Mouse (Mus musculus): ENCODE results near the gene Sap18. TPM values are rescaled to one million over a fixed set of nuclear protein-coding genes. Genes with fewer than 3 reads are reported as not detected.
A peak's percentile ranks its signal among the peaks of the same experiment; 100 is the strongest.

Gene Sap18
- total and polyA plus RNA-seq, 3 experiments = 8.3 to 173 (median 49.0) TPM

DNA sequence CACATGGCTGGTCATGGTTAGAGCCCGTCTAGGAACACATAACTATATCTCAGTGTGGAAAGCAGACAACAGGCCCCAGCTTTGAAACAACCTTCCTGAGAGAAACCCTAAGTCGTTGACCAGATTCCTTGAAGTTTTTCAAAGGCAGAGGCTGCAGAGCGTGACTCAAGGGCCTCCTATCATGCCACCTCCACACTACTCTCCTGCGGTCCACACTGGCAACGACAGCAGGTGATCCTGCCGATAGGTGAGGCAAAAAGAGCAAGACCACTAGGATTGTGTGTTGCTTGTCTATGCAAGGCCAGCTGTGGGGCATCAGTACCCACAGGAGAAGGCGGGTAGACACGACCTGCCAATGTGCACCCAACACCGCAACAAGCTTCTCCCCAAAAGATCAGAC, 8.2 kb upstream of the Sap18 start:
- Histone ChIP-seq H3K4me3 (replicated peaks in 1 of 3; ENCODE audit: low read depth in 2 of 3, low read length in 2 of 3, poor library complexity in 1 of 3) (no peak overlapping the region), H3K9ac (ENCODE audit: insufficient read depth, low read depth) (no peak overlapping the region), H3K79me2 (replicated peaks; ENCODE audit: control insufficient read depth, extremely low read depth, insufficient read depth, poor library complexity, severe bottlenecking) (no peaks in the 10 kb centered on the region), H3K9me3 (replicated peaks; ENCODE audit: low read length) (no peaks in the 10 kb centered on the region), H3K36me3 (replicated peaks in 1 of 2; ENCODE audit: control insufficient read depth in 1 of 2, insufficient read depth in 1 of 2, low read length in 1 of 2) (no peaks in the 10 kb centered on the region), H3K27me3 (replicated peaks) (peaks cover 2% of the 10 kb centered on the region), H3K4me2 (ENCODE audit: insufficient read depth, low read depth, poor library complexity, severe bottlenecking) (no peak overlapping the region), H3K4me1 (ENCODE audit: control insufficient read depth in 1 of 2, insufficient read depth in 2 of 2) (no peaks in the 10 kb centered on the region), H3K27ac (ENCODE audit: insufficient read depth, low read depth) (no peak overlapping the region)
- TF ChIP-seq ZKSCAN1 (IDR thresholded peaks at IDR 0.05; ENCODE audit: borderline replicate concordance, low read depth, low read length) = no peak
- no peak for TF ChIP-seq MYC (IDR thresholded peaks at IDR 0.05; ENCODE audit: low read depth, low read length)
- in situ Hi-C loops (cut with MboI; ENCODE audit: low pct_ligation_motif_present, low pct_unique_long_range_greater_than_20kb, low sequenced_read_pairs) = no loop called here
- dilution Hi-C loops (cut with MboI; ENCODE audit: extremely low pct_ligation_motif_present, extremely low pct_unique_long_range_greater_than_20kb, low sequenced_read_pairs) = no loop called here
- no peak for DNase-seq (ENCODE audit: extremely low read depth)

DNA sequence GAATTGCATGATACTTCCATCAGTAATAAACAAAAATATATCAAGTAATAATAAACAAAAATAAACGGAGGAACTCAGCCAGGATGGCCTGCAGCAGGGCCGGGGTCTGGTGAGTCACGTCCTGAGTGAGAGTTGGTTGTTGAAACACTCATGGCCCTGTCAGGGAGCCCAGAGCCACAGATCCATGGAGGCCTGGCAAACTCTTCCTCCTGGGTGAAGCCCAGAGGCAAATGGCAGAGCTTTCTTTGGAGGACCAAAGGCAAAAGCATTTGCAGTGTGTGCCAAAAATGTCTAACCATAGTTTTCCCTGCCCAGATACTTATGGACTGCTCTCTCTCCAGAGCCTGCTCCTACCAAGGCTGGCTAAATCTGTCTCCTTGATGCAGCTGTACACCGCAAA, 6.8 kb upstream of the Sap18 start:
- Histone ChIP-seq H3K27me3 (replicated peaks) (peaks cover 2% of the 10 kb centered on the region), H3K9ac (ENCODE audit: insufficient read depth, low read depth) (no peak overlapping the region), H3K4me2 (ENCODE audit: insufficient read depth, low read depth, poor library complexity, severe bottlenecking) (no peak overlapping the region), H3K4me3 (replicated peaks in 1 of 3; ENCODE audit: low read depth in 2 of 3, low read length in 2 of 3, poor library complexity in 1 of 3) (no peak overlapping the region), H3K4me1 (ENCODE audit: control insufficient read depth in 1 of 2, insufficient read depth in 2 of 2) (no peaks in the 10 kb centered on the region), H3K79me2 (replicated peaks; ENCODE audit: control insufficient read depth, extremely low read depth, insufficient read depth, poor library complexity, severe bottlenecking) (no peaks in the 10 kb centered on the region), H3K36me3 (replicated peaks in 1 of 2; ENCODE audit: control insufficient read depth in 1 of 2, insufficient read depth in 1 of 2, low read length in 1 of 2) (no peaks in the 10 kb centered on the region), H3K27ac (ENCODE audit: insufficient read depth, low read depth) (no peak overlapping the region), H3K9me3 (replicated peaks; ENCODE audit: low read length) (no peaks in the 10 kb centered on the region)
- TF ChIP-seq PAX5 (IDR thresholded peaks at IDR 0.05; ENCODE audit: low read length) (no peak), ELF1 (IDR thresholded peaks at IDR 0.05; ENCODE audit: low read depth, low read length) (no peak), BHLHE40 (IDR thresholded peaks at IDR 0.05; ENCODE audit: low read depth, low read length) (no peak), EP300 (IDR thresholded peaks at IDR 0.05; ENCODE audit: low read length) (no peak), NELFE (IDR thresholded peaks at IDR 0.05; ENCODE audit: low read depth, low read length) (no peak), JUND (conservative IDR thresholded peaks at IDR 0.05; ENCODE audit: low read depth, low read length) (no peak), CTCF (conservative IDR thresholded peaks at IDR 0.05 in 1 of 2, IDR thresholded peaks at IDR 0.05 in 1 of 2; ENCODE audit: low read depth in 2 of 2, low read length in 2 of 2) (no peak)
- dilution Hi-C loops (cut with MboI; ENCODE audit: extremely low pct_ligation_motif_present, extremely low pct_unique_long_range_greater_than_20kb, low sequenced_read_pairs) (no loop called here), in situ Hi-C loops (cut with MboI; ENCODE audit: low pct_ligation_motif_present, low pct_unique_long_range_greater_than_20kb, low sequenced_read_pairs) (no loop called here)
- DNase-seq (ENCODE audit: extremely low read depth) = no peak

- Histone ChIP-seq H3K4me2 (ENCODE audit: insufficient read depth, low read depth, poor library complexity, severe bottlenecking) (peak overlapping the region; percentile 100), H3K4me1 (ENCODE audit: control insufficient read depth in 1 of 2, insufficient read depth in 2 of 2) (peaks cover 8 to 14% of the 10 kb centered on the region in 2 experiments), H3K4me3 (replicated peaks in 1 of 3; ENCODE audit: low read depth in 2 of 3, low read length in 2 of 3, poor library complexity in 1 of 3) (peak overlapping the region; percentile 66 to 91 (median 84)), H3K9ac (ENCODE audit: insufficient read depth, low read depth) (peak overlapping the region; percentile 82), H3K9me3 (replicated peaks; ENCODE audit: low read length) (no peaks in the 10 kb centered on the region), H3K27me3 (replicated peaks) (peaks cover 8% of the 10 kb centered on the region), H3K27ac (ENCODE audit: insufficient read depth, low read depth) (no peak overlapping the region), H3K79me2 (replicated peaks; ENCODE audit: control insufficient read depth, extremely low read depth, insufficient read depth, poor library complexity, severe bottlenecking) (peaks cover 33% of the 10 kb centered on the region), H3K36me3 (replicated peaks in 1 of 2; ENCODE audit: control insufficient read depth in 1 of 2, insufficient read depth in 1 of 2, low read length in 1 of 2) (peaks cover 14 to 24% of the 10 kb centered on the region in 2 experiments)
- dilution Hi-C loops (cut with MboI; ENCODE audit: extremely low pct_ligation_motif_present, extremely low pct_unique_long_range_greater_than_20kb, low sequenced_read_pairs) = no loop called here
- peak in 1 of 2 experiments; percentile 36; a peak in 2 of 4 replicates for TF ChIP-seq CTCF (conservative IDR thresholded peaks at IDR 0.05 in 1 of 2, IDR thresholded peaks at IDR 0.05 in 1 of 2; ENCODE audit: low read depth in 2 of 2, low read length in 2 of 2)
- no peak for TF ChIP-seq BHLHE40 (IDR thresholded peaks at IDR 0.05; ENCODE audit: low read depth, low read length)
- no peak for DNase-seq (ENCODE audit: extremely low read depth)
- in situ Hi-C loops (cut with MboI; ENCODE audit: low pct_ligation_motif_present, low pct_unique_long_range_greater_than_20kb, low sequenced_read_pairs) = no loop called here
Measured at GRCm38 (mm10) chr14:57797551-57797950, 429 bp upstream of the Sap18 start.
